Mouse (Mus musculus): ENCODE measurements at regions not wholly inside any gene's neighbourhood (a gene's known extent, or its start where the extent isn't known, plus 50 kb on each side); places are given as distances from the start of the nearest gene placed in this dataset.

- Histone ChIP-seq H3K27ac (ENCODE audit: insufficient read depth, low read depth, low read length) (no peak overlapping the region), H3K4me1 (ENCODE audit: control insufficient read depth, insufficient read depth, low read length) (no peaks in the 10 kb centered on the region), H3K4me3 (ENCODE audit: insufficient read depth, low read length) (no peak overlapping the region)
- no peak for TF ChIP-seq POLR2A (IDR thresholded peaks at IDR 0.05; ENCODE audit: borderline replicate concordance, low read depth, low read length)
- TF ChIP-seq CTCF (IDR thresholded peaks at IDR 0.05; ENCODE audit: low read depth, low read length) = no peak
These were observed 123.7 kb downstream of the Tent5c start for GRCm38 (mm10) chr3:100365354-100365945.

- Histone ChIP-seq H3K4me1 (ENCODE audit: control insufficient read depth, insufficient read depth, low read length) (no peaks in the 10 kb centered on the region), H3K4me3 (ENCODE audit: insufficient read depth, low read length) (no peak overlapping the region), H3K27ac (ENCODE audit: insufficient read depth, low read depth, low read length) (no peak overlapping the region)
- TF ChIP-seq POLR2A (IDR thresholded peaks at IDR 0.05; ENCODE audit: borderline replicate concordance, low read depth, low read length) = no peak
These were observed 124.4 kb downstream of the Tent5c start for GRCm38 (mm10) chr3:100364706-100365105.

- H3K4me3 ChIP-seq (ENCODE audit: insufficient read depth, low read length) = no peak overlapping the region
- TF ChIP-seq CTCF (IDR thresholded peaks at IDR 0.05; ENCODE audit: low read depth, low read length) (no peak), POLR2A (IDR thresholded peaks at IDR 0.05; ENCODE audit: borderline replicate concordance, low read depth, low read length) (no peak)
- H3K27ac ChIP-seq (ENCODE audit: insufficient read depth, low read depth, low read length) = no peak overlapping the region
- H3K4me1 ChIP-seq (ENCODE audit: control insufficient read depth, insufficient read depth, low read length) = no peaks in the 10 kb centered on the region
These were observed 126.1 kb downstream of the Tent5c start for GRCm38 (mm10) chr3:100362983-100363382.

GRCm38 (mm10) chr3:100360019-100360418 is 129.1 kb downstream of the Tent5c start:
- Histone ChIP-seq H3K4me3 (ENCODE audit: insufficient read depth, low read length) (no peak overlapping the region), H3K4me1 (ENCODE audit: control insufficient read depth, insufficient read depth, low read length) (no peaks in the 10 kb centered on the region), H3K27ac (ENCODE audit: insufficient read depth, low read depth, low read length) (no peak overlapping the region)
- no peak for TF ChIP-seq CTCF (IDR thresholded peaks at IDR 0.05; ENCODE audit: low read depth, low read length)
- TF ChIP-seq POLR2A (IDR thresholded peaks at IDR 0.05; ENCODE audit: borderline replicate concordance, low read depth, low read length) = no peak

GRCm38 (mm10) chr3:100359036-100359435 is 130.1 kb downstream of the Tent5c start:
- TF ChIP-seq CTCF (IDR thresholded peaks at IDR 0.05; ENCODE audit: low read depth, low read length) (peak; percentile 36), POLR2A (IDR thresholded peaks at IDR 0.05; ENCODE audit: borderline replicate concordance, low read depth, low read length) (no peak)
- no peaks in the 10 kb centered on the region for H3K4me1 ChIP-seq (ENCODE audit: control insufficient read depth, insufficient read depth, low read length)
- peak overlapping the region; percentile 26 for H3K4me3 ChIP-seq (ENCODE audit: insufficient read depth, low read length)
- H3K27ac ChIP-seq (ENCODE audit: insufficient read depth, low read depth, low read length) = no peak overlapping the region

- H3K27ac ChIP-seq (ENCODE audit: insufficient read depth, low read depth, low read length) = no peak overlapping the region
- H3K4me3 ChIP-seq (ENCODE audit: insufficient read depth, low read length) = no peak overlapping the region
- TF ChIP-seq CTCF (IDR thresholded peaks at IDR 0.05; ENCODE audit: low read depth, low read length) = no peak
- TF ChIP-seq POLR2A (IDR thresholded peaks at IDR 0.05; ENCODE audit: borderline replicate concordance, low read depth, low read length) = no peak
- H3K4me1 ChIP-seq (ENCODE audit: control insufficient read depth, insufficient read depth, low read length) = no peaks in the 10 kb centered on the region
These were observed 155.6 kb downstream of the Tent5c start for GRCm38 (mm10) chr3:100333478-100333877.

GRCm38 (mm10) chr3:100318357-100318756 is 156.2 kb upstream of the Wdr3 start:
- Histone ChIP-seq H3K4me3 (ENCODE audit: insufficient read depth, low read length) (no peak overlapping the region), H3K4me1 (ENCODE audit: control insufficient read depth, insufficient read depth, low read length) (no peaks in the 10 kb centered on the region), H3K27ac (ENCODE audit: insufficient read depth, low read depth, low read length) (no peak overlapping the region)
- TF ChIP-seq CTCF (IDR thresholded peaks at IDR 0.05; ENCODE audit: low read depth, low read length) (no peak), POLR2A (IDR thresholded peaks at IDR 0.05; ENCODE audit: borderline replicate concordance, low read depth, low read length) (no peak)

GRCm38 (mm10) chr3:100287818-100288217 is 125.6 kb upstream of the Wdr3 start:
- TF ChIP-seq POLR2A (IDR thresholded peaks at IDR 0.05; ENCODE audit: borderline replicate concordance, low read depth, low read length) = no peak
- no peak for TF ChIP-seq CTCF (IDR thresholded peaks at IDR 0.05; ENCODE audit: low read depth, low read length)

GRCm38 (mm10) chr3:100266976-100267375 is 104.8 kb upstream of the Wdr3 start:
- no peak overlapping the region for H3K4me3 ChIP-seq (ENCODE audit: insufficient read depth, low read length)
- TF ChIP-seq POLR2A (IDR thresholded peaks at IDR 0.05; ENCODE audit: borderline replicate concordance, low read depth, low read length) (no peak), CTCF (IDR thresholded peaks at IDR 0.05; ENCODE audit: low read depth, low read length) (no peak)
- no peaks in the 10 kb centered on the region for H3K4me1 ChIP-seq (ENCODE audit: control insufficient read depth, insufficient read depth, low read length)
- no peak overlapping the region for H3K27ac ChIP-seq (ENCODE audit: insufficient read depth, low read depth, low read length)

More at GRCm38 (mm10) chr3:100287818-100288217, 125.6 kb upstream of the Wdr3 start:
- Histone ChIP-seq H3K4me1 (ENCODE audit: control insufficient read depth, insufficient read depth, low read length) (no peaks in the 10 kb centered on the region), H3K4me3 (ENCODE audit: insufficient read depth, low read length) (no peak overlapping the region), H3K27ac (ENCODE audit: insufficient read depth, low read depth, low read length) (no peak overlapping the region)

GRCm38 (mm10) chr3:100264991-100265390 is 102.8 kb upstream of the Wdr3 start:
- TF ChIP-seq POLR2A (IDR thresholded peaks at IDR 0.05; ENCODE audit: borderline replicate concordance, low read depth, low read length) = no peak
- TF ChIP-seq CTCF (IDR thresholded peaks at IDR 0.05; ENCODE audit: low read depth, low read length) = no peak
- Histone ChIP-seq H3K4me3 (ENCODE audit: insufficient read depth, low read length) (no peak overlapping the region), H3K27ac (ENCODE audit: insufficient read depth, low read depth, low read length) (no peak overlapping the region), H3K4me1 (ENCODE audit: control insufficient read depth, insufficient read depth, low read length) (no peaks in the 10 kb centered on the region)

Measured in bone marrow macrophage, adult 2 months (primary cell).